ENCODE assay signal across 8 mouse cellular contexts in the genomic region with DNA sequence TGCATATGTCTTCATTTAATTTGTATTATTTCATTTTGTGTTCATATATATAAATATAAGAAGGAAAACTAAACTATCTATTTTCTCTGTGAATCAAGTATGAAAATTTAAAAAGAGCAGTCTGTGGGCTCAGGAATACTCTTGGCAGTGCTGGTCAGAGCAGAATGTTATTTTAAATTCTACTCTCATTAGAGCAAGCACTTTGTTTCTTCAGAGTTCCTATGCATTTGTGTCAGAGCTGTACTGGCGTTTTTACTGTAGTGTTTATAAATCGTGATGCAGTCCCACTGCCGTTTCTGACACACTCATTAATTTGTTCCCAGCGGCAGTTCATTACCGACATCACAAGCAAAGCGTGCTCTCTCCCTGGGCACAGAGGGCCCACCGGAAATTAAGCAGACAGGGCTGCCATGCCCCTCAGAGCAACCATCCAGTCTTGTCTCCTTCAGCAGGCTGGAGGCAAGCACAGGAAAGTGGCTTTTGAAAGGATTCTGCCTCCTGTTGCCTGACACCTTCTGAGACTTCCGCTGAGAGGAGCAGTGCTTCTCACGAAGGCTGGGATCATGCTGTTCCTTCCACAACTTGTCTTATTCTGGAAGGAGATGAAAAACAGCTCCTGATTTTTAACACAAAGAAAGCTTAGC.
DNase-seq lines count a peak whose midpoint lies in the region; ATAC-seq lines count a peak whose summit lies in the region.

No protein-coding gene starts in this region.

- no peak for ATAC-seq in heart, embryonic 14.5 days (ENCODE audit: insufficient number of reproducible peaks, insufficient read depth, low FRiP score, low read depth)
- ATAC-seq in hindbrain, embryonic 12.5 days (ENCODE audit: low FRiP score), result no peak
- ATAC-seq in limb, embryonic 12.5 days (ENCODE audit: insufficient number of reproducible peaks, insufficient read depth, low FRiP score, low TSS enrichment, low read depth), result no peak

- no peak overlapping the region for H3K4me3 ChIP-seq in heart, embryonic 14.5 days (ENCODE audit: control insufficient read depth in 1 of 2, insufficient read depth in 1 of 2, low read depth in 1 of 2, low read length in 2 of 2)
- H3K4me3 ChIP-seq in hindbrain, embryonic 12.5 days, result no peak overlapping the region
- H3K4me3 ChIP-seq in limb, embryonic 12.5 days (replicated peaks), result no peak overlapping the region

- no peak for DNase-seq in heart, adult 9 months (ENCODE audit: low spot score in 2 of 2)
- DNase-seq in brain, embryonic 18.5 days (ENCODE audit: low read depth, low spot score), result peak; percentile 18
- DNase-seq in spleen, postnatal 36 days (ENCODE audit: low spot score in 2 of 2), result no peak
- no peak for DNase-seq in adrenal gland, adult 18-20 months (ENCODE audit: low spot score in 2 of 2)
- DNase-seq in adipocyte (ENCODE audit: low spot score), result no peak

- no peaks in the 10 kb centered on the region for H3K36me3 ChIP-seq in heart, embryonic 14.5 days (ENCODE audit: control insufficient read depth, insufficient read depth, low read length)
- no peaks in the 10 kb centered on the region for H3K36me3 ChIP-seq in hindbrain, embryonic 12.5 days
- no peaks in the 10 kb centered on the region for H3K36me3 ChIP-seq in limb, embryonic 12.5 days

- no peaks in the 10 kb centered on the region for H3K9me3 ChIP-seq in heart, embryonic 14.5 days (ENCODE audit: control insufficient read depth, low read length)
- no peaks in the 10 kb centered on the region for H3K9me3 ChIP-seq in hindbrain, embryonic 12.5 days (replicated peaks)
- no peaks in the 10 kb centered on the region for H3K9me3 ChIP-seq in limb, embryonic 12.5 days

- WGBS in heart, embryonic 14.5 days, result 41% methylated on average over 9 of the region's 9 CpGs
- WGBS in hindbrain, embryonic 12.5 days, result 46% methylated on average over 9 of the region's 9 CpGs
- 14% methylated on average over 9 of the region's 9 CpGs for WGBS in limb, embryonic 12.5 days

- H3K27ac ChIP-seq in heart, embryonic 14.5 days (replicated peaks in 1 of 2; ENCODE audit: control insufficient read depth in 1 of 2, insufficient read depth in 1 of 2, low read depth in 2 of 2, low read length in 2 of 2), result no peak overlapping the region; a peak in 1 of 4 replicates
- no peak overlapping the region for H3K27ac ChIP-seq in hindbrain, embryonic 12.5 days
- peak overlapping the region; percentile 69 for H3K27ac ChIP-seq in limb, embryonic 12.5 days

- H3K4me2 ChIP-seq in heart, embryonic 14.5 days (ENCODE audit: low read length), result peak overlapping the region; percentile 16; the same call in 1 of the 2 replicates
- H3K4me2 ChIP-seq in hindbrain, embryonic 12.5 days (replicated peaks), result 0 out of 2 replicates have a peak overlapping the region, but pooled peaks have one; percentile 3
- peak overlapping the region; percentile 40 for H3K4me2 ChIP-seq in limb, embryonic 12.5 days

- no peaks in the 10 kb centered on the region for H3K4me1 ChIP-seq in heart, embryonic 14.5 days (ENCODE audit: control insufficient read depth in 2 of 2, insufficient read depth in 2 of 2, low read length in 2 of 2)
- no peaks in the 10 kb centered on the region; the same call in 1 of the 2 replicates for H3K4me1 ChIP-seq in hindbrain, embryonic 12.5 days
- peaks cover 10% of the 10 kb centered on the region for H3K4me1 ChIP-seq in limb, embryonic 12.5 days (replicated peaks)

- H3K9ac ChIP-seq in heart, embryonic 14.5 days (ENCODE audit: low read length), result no peak overlapping the region
- no peak overlapping the region for H3K9ac ChIP-seq in hindbrain, embryonic 12.5 days
- H3K9ac ChIP-seq in limb, embryonic 12.5 days (replicated peaks), result peak overlapping the region; percentile 42; the same call in 1 of the 2 replicates

- H3K27me3 ChIP-seq in heart, embryonic 14.5 days (ENCODE audit: control insufficient read depth, insufficient read depth, low read length), result no peaks in the 10 kb centered on the region
- no peaks in the 10 kb centered on the region for H3K27me3 ChIP-seq in hindbrain, embryonic 12.5 days
- no peaks in the 10 kb centered on the region for H3K27me3 ChIP-seq in limb, embryonic 12.5 days
